In the genomic region with DNA sequence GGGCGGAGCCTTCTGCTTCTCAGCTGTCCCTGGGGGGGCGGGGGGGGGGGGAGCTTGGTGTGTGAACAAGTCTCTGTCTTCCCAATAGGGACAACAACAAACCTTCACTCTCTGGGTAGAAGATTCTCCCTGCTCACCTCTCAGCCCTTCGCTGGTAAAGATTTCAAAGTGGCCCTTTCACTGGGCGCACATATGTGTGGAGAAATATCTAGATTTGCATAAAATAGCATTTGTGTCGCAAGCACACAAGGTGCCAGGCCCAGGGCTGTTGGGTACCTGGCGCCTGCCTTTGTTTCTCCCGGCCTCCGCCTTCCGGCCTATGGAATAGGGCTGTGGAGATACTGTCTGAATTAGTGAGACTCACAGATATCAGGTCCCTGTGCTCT, we compare ENCODE assay signal across 12 mouse cellular contexts. TPM values are rescaled to one million over a fixed set of nuclear protein-coding genes. Genes with fewer than 3 reads are reported as not detected.
DNase-seq lines count a peak whose midpoint lies in the region; ATAC-seq and TF ChIP-seq lines count a peak whose summit lies in the region.
"Had no signal": no experiment of that assay in that cellular context is flagged by ENCODE, and none has a peak within 500 bp of the region (broad histone marks: within the 10 kb centered on the region; RNA-seq: fewer than 3 reads in every experiment).

No protein-coding gene starts in this region.

- no peak for ATAC-seq in intestine, postnatal 0 days
- peak; percentile 29; the same call in 1 of the 2 replicates for ATAC-seq in stomach, embryonic 16.5 days (ENCODE audit: insufficient read depth, low FRiP score)

- H3K9ac ChIP-seq in intestine, postnatal 0 days (ENCODE audit: low read depth, low read length): no peak overlapping the region
- H3K9ac ChIP-seq in stomach, embryonic 16.5 days (ENCODE audit: low read length): no peak overlapping the region
- H3K9ac ChIP-seq: neural tube, embryonic 12.5 days had no signal

- DNase-seq in kidney, adult 2 months: no peak
- no peak for DNase-seq in kidney, adult 18-20 months
- DNase-seq in spleen, adult 2 months (ENCODE audit: low read depth in 1 of 2, low spot score in 2 of 2): no peak
- no peak for DNase-seq in spleen, postnatal 36 days (ENCODE audit: low spot score in 2 of 2)
- no peak for DNase-seq in embryo, embryonic 10 days (ENCODE audit: low spot score)
- DNase-seq in cerebellum, postnatal 36 days: no peak
- DNase-seq: adrenal gland, postnatal 10 days; kidney, adult 9 months had no signal

- H3K27ac ChIP-seq in kidney, adult 2 months (ENCODE audit: insufficient read depth, low read depth, low read length): peak overlapping the region; percentile 7; the same call in 1 of the 2 replicates
- peak overlapping the region; percentile 90 for H3K27ac ChIP-seq in spleen, adult 2 months (ENCODE audit: insufficient read depth, low read length)
- H3K27ac ChIP-seq in intestine, postnatal 0 days (ENCODE audit: low read depth, low read length): peak overlapping the region; percentile 62; the same call in 1 of the 2 replicates
- H3K27ac ChIP-seq in stomach, embryonic 16.5 days (ENCODE audit: low read length): peak overlapping the region; percentile 89
- H3K27ac ChIP-seq: neural tube, embryonic 12.5 days had no signal

- no peak for TF ChIP-seq POLR2A in kidney, adult 2 months (IDR thresholded peaks at IDR 0.05; ENCODE audit: low read depth, low read length)
- TF ChIP-seq POLR2A in spleen, adult 2 months (IDR thresholded peaks at IDR 0.05; ENCODE audit: low read depth, low read length): no peak

- H3K27me3 ChIP-seq in kidney, adult 2 months (replicated peaks; ENCODE audit: control insufficient read depth, insufficient read depth, low read length): no peaks in the 10 kb centered on the region
- H3K27me3 ChIP-seq in spleen, adult 2 months (ENCODE audit: control insufficient read depth, insufficient read depth, low read length): no peaks in the 10 kb centered on the region
- no peaks in the 10 kb centered on the region for H3K27me3 ChIP-seq in intestine, postnatal 0 days (replicated peaks; ENCODE audit: control insufficient read depth, insufficient read depth, low read length)
- no peaks in the 10 kb centered on the region for H3K27me3 ChIP-seq in stomach, embryonic 16.5 days (ENCODE audit: control insufficient read depth, insufficient read depth, low read length)
- H3K27me3 ChIP-seq: neural tube, embryonic 12.5 days had no signal

- WGBS in kidney, adult 2 months: 80% methylated on average over 9 of the region's 9 CpGs
- WGBS in spleen, adult 2 months: 41% methylated on average over 9 of the region's 9 CpGs
- WGBS in intestine, postnatal 0 days: 74% methylated on average over 9 of the region's 9 CpGs
- WGBS in stomach, embryonic 16.5 days: 64% methylated on average over 9 of the region's 9 CpGs

- no peak for TF ChIP-seq CTCF in kidney, adult 2 months (conservative IDR thresholded peaks at IDR 0.05; ENCODE audit: insufficient read depth, insufficient read length, low read depth, low read length)
- no peak for TF ChIP-seq CTCF in spleen, adult 2 months (IDR thresholded peaks at IDR 0.05; ENCODE audit: extremely low read depth, insufficient read depth, insufficient read length, insufficient replicate concordance)
- no peak for TF ChIP-seq CTCF in intestine, postnatal 0 days (IDR thresholded peaks at IDR 0.05; ENCODE audit: low read depth)

- no peaks in the 10 kb centered on the region for H3K4me1 ChIP-seq in kidney, adult 2 months (ENCODE audit: control insufficient read depth, insufficient read depth, low read length)
- peaks cover 44% of the 10 kb centered on the region for H3K4me1 ChIP-seq in spleen, adult 2 months (ENCODE audit: control insufficient read depth, insufficient read depth, insufficient read length)
- H3K4me1 ChIP-seq in intestine, postnatal 0 days (replicated peaks; ENCODE audit: control insufficient read depth, insufficient read depth, low read length): peaks cover 8% of the 10 kb centered on the region; the same call in 1 of the 2 replicates
- H3K4me1 ChIP-seq in stomach, embryonic 16.5 days (ENCODE audit: control insufficient read depth, insufficient read depth, low read length): peaks cover 20% of the 10 kb centered on the region

- no peak overlapping the region for H3K4me3 ChIP-seq in kidney, adult 2 months (ENCODE audit: insufficient read depth, low read depth, low read length)
- H3K4me3 ChIP-seq in spleen, adult 2 months (ENCODE audit: extremely low read depth, insufficient read depth, insufficient read length): no peak overlapping the region
- no peak overlapping the region for H3K4me3 ChIP-seq in intestine, postnatal 0 days (ENCODE audit: low read depth, low read length)
- H3K4me3 ChIP-seq in stomach, embryonic 16.5 days (replicated peaks; ENCODE audit: low read length): no peak overlapping the region
- H3K4me3 ChIP-seq: neural tube, embryonic 12.5 days had no signal

- no peaks in the 10 kb centered on the region for H3K9me3 ChIP-seq in intestine, postnatal 0 days (ENCODE audit: control insufficient read depth)
- no peaks in the 10 kb centered on the region for H3K9me3 ChIP-seq in stomach, embryonic 16.5 days (replicated peaks; ENCODE audit: control insufficient read depth, low read length)

- no peak overlapping the region for H3K4me2 ChIP-seq in intestine, postnatal 0 days (replicated peaks; ENCODE audit: low read depth)
- no peak overlapping the region for H3K4me2 ChIP-seq in stomach, embryonic 16.5 days (ENCODE audit: low read depth, low read length)
- H3K4me2 ChIP-seq: neural tube, embryonic 12.5 days had no signal

- peaks cover 3% of the 10 kb centered on the region for H3K36me3 ChIP-seq in kidney, adult 2 months (ENCODE audit: control insufficient read depth, insufficient read depth, low read length)
- peaks cover 8% of the 10 kb centered on the region; the same call in 1 of the 2 replicates for H3K36me3 ChIP-seq in spleen, adult 2 months (ENCODE audit: control insufficient read depth, insufficient read depth, low read length)
- peaks cover 20% of the 10 kb centered on the region for H3K36me3 ChIP-seq in intestine, postnatal 0 days (ENCODE audit: control insufficient read depth, insufficient read depth)
- peaks cover 5% of the 10 kb centered on the region for H3K36me3 ChIP-seq in stomach, embryonic 16.5 days (ENCODE audit: control insufficient read depth, insufficient read depth, low read length)

RNA-seq across cellular contexts. Expression of a gene that starts 11.8 kb away (rescaled TPM):
- 0.27 and 0.66 TPM in 2 replicates for polyA plus RNA-seq in kidney, adult 2 months (2012; rRNA removed)
- 3.3 and 4.2 TPM in 2 replicates for polyA plus RNA-seq in spleen, adult 2 months (2012; rRNA removed)
- 1.3 and 1.9 TPM in 2 replicates for polyA plus RNA-seq in intestine, postnatal 0 days (2015; fragmentation: Nextera tagmentation; extraction: Ambion mirVana)
- 3.1 TPM in 2 replicates for polyA plus RNA-seq in stomach, embryonic 16.5 days (2015; fragmentation: Nextera tagmentation; extraction: Ambion mirVana)

RNA-seq across cellular contexts. Expression of a gene that starts 12.4 kb away (rescaled TPM):
- 56.8 and 60.4 TPM in 2 replicates for polyA plus RNA-seq in kidney, adult 2 months (2012; rRNA removed)
- polyA plus RNA-seq in spleen, adult 2 months (2012; rRNA removed): 40.3 and 43.5 TPM in 2 replicates
- polyA plus RNA-seq in intestine, postnatal 0 days (2015; fragmentation: Nextera tagmentation; extraction: Ambion mirVana): 25.9 and 26.1 TPM in 2 replicates
- 51.7 and 55.0 TPM in 2 replicates for polyA plus RNA-seq in stomach, embryonic 16.5 days (2015; fragmentation: Nextera tagmentation; extraction: Ambion mirVana)
- polyA plus RNA-seq: G1E had no signal

RNA-seq across cellular contexts. Expression of a gene that starts 16.5 kb away (rescaled TPM):
- polyA plus RNA-seq in kidney, adult 2 months (2012; rRNA removed): 6.3 and 7.2 TPM in 2 replicates
- polyA plus RNA-seq in spleen, adult 2 months (2012; rRNA removed): 7.2 and 9.0 TPM in 2 replicates
- 12.9 and 13.3 TPM in 2 replicates for polyA plus RNA-seq in intestine, postnatal 0 days (2015; fragmentation: Nextera tagmentation; extraction: Ambion mirVana)
- polyA plus RNA-seq in stomach, embryonic 16.5 days (2015; fragmentation: Nextera tagmentation; extraction: Ambion mirVana): 10.5 and 11.7 TPM in 2 replicates

RNA-seq across cellular contexts. Expression of a gene that starts 26.2 kb away (rescaled TPM):
- polyA plus RNA-seq in kidney, adult 2 months (2012; rRNA removed): 253 and 261 TPM in 2 replicates
- 608 and 672 TPM in 2 replicates for polyA plus RNA-seq in spleen, adult 2 months (2012; rRNA removed)
- 163 and 183 TPM in 2 replicates for polyA plus RNA-seq in intestine, postnatal 0 days (2015; fragmentation: Nextera tagmentation; extraction: Ambion mirVana)
- polyA plus RNA-seq in stomach, embryonic 16.5 days (2015; fragmentation: Nextera tagmentation; extraction: Ambion mirVana): 304 and 316 TPM in 2 replicates

RNA-seq across cellular contexts. Expression of a gene that starts 26.3 kb away (rescaled TPM):
- polyA plus RNA-seq in kidney, adult 2 months (2012; rRNA removed): 2.2 and 3.6 TPM in 2 replicates
- polyA plus RNA-seq in spleen, adult 2 months (2012; rRNA removed): 2.0 and 2.1 TPM in 2 replicates
- polyA plus RNA-seq in intestine, postnatal 0 days (2015; fragmentation: Nextera tagmentation; extraction: Ambion mirVana): 5.3 and 5.5 TPM in 2 replicates
- polyA plus RNA-seq in stomach, embryonic 16.5 days (2015; fragmentation: Nextera tagmentation; extraction: Ambion mirVana): 18.8 and 20.4 TPM in 2 replicates

Comparison
In these comparisons a context has a peak if more than half of its experiments do, and no peak if none do; other contexts are left out.
1. H3K27ac ChIP-seq: peak in every context shown above with its lines; median percentile 90 in spleen, adult 2 months; 89 in stomach, embryonic 16.5 days; 62 in intestine, postnatal 0 days; 7 in kidney, adult 2 months.